Mouse (Mus musculus) urinary bladder, adult 18-20 months (tissue): ENCODE results near the gene Polrmt.
"Not testable (repeated sequence)": the region's sequence is repeated elsewhere in the genome, so short reads cannot be mapped to it uniquely, and the experiment has no call there.

ENCODE experiments used
- DNase-seq, 2 experiments: peaks; one replicate each; pipeline ENCODE4 v3.0.0; 2022; ENCODE audit warnings: low spot score in 2 of 2, mixed read lengths in 2 of 2

Gene Polrmt

DNA sequence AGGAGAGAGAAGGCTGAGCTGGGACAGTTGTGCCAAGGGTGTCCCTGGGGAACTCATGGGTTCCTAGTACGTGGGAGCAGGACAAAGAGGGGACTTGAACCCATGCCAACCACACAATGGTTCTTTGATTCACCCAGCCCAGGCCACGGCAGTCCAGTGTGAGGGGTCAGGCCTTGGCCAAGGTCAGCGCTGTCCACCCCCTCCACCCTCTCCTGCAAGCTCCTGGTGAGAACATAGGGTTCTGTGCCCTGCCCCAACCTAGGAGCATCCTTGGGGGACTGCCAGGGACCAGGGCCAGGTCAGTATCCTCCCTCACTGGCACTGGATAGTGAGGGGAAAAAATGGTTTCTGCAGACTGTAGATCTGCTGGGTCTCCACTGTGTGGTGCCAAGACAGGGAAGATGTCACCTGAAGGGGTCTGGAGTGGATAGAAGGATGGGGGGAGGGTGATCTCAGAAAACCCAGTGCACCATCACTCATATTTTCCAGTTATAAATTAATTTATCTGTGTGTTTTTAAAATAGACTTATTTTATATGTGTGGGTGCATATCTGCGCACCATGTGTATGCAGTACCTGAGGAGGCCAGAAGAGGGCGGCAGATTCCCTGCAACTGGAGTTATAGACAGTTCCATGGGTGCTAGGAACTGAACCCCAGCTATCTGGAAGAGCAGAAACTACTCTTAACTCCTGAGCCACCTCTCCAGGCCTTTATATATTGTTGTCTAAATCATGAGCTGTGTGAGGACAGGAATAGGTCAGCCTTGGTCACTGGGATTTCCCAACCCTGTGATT, 28.3 kb upstream of the Polrmt start:
- DNase-seq: no peak

- DNase-seq: no peak
Observed at GRCm38 (mm10) chr10:79773208-79773607, 26.8 kb upstream of the Polrmt start.

- no peak for DNase-seq
Observed at GRCm38 (mm10) chr10:79772320-79772719, 25.9 kb upstream of the Polrmt start.

- no peak for DNase-seq
Observed at GRCm38 (mm10) chr10:79769329-79769728, 22.9 kb upstream of the Polrmt start.

DNA sequence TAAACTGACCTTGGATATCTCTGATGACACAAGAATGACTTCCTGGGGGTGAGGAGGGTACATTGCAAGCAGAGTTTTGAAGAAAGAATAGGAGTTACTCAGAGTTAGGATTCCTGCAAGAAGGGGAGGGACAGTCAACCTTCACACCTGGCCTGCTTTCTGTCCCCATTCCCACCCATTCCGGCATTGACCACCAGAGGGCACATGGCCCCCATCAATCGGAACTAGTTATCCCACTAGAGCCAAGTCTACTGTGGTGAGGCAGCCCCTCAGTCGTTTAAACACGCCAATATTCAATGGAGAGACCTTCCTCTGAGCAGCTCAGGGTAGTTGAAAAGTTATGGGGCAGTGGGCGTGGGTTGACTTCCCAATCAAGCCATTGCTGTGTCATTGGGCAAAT, 22.0 kb upstream of the Polrmt start:
- peak; percentile 50 to 64 for DNase-seq

GRCm38 (mm10) chr10:79767372-79768244, 21.2 kb upstream of the Polrmt start:
- DNase-seq: peak; percentile 70 to 88

DNA sequence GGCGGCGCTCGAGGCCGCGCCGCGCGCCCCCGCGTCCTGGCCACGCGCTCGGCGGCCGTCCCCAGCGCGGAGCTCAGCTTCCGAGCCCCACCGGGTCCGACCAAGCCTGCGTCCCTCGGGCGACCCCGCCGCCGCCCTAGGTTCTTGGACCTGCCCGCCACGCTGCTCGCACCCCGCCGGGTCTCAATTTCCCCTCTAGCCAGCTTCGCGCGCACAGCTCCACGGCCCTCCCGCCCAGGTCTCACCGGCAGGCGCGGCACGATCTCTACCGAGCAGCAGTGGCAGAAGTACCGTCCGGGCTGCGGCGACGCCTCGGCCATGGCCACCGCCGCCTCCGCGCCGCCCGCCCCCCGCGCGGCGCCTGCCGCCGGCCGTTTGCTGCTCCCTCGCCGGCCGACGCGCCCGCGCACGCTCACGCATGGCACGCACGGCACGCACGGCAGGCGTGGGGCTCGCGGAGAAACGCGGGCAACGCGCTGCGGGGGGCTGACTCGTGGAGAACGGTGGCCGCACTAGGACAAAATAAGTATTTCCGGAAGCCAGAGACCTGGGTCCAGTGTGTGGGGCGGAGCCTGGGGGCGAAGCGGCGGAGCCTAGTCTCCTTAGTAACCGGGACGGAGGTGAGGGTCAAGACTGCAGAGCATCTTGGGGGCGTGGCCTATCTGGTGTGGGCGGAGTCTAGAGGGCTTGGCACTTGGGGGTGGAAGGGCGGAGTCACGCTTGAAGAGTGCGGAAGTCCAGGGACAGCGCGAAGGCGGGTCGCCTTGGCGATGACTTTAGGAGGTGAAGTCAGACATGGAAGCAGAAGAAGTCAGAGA, 20.3 kb upstream of the Polrmt start, which contains the start of gene Rnf126:
TSS of gene Rnf126 (minus strand) at position 445 of the 818 bp plus-strand sequence.
- peak; percentile 99 for DNase-seq

DNA sequence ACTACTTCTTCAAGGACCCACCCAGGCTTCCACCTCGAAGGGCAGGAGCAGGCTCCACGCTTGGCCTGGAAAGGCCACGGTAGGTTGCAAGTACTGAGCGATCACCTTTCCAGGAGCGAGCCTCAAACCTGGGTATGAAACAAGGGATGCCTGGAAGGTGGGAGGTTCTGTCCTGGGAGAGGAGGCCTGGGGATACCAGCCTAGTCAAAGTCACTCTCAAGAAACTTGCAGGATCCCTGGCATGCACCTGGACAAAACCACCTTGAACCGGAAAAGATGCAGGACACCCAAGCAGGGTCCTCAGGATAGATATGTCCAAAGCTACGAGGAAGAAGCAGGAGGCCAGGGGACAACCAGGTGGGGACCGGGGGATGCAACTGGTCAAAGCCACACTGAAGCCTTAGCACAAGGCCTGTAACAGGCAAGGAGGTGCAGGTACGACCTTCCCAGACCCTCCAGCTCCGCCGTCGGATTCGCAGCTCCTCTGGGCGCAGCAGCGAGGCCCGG, 19.7 kb upstream of the Polrmt start:
- peak in 1 of 2 experiments; percentile 52 for DNase-seq

- DNase-seq: no peak
Observed at GRCm38 (mm10) chr10:79765228-79765745, 18.9 kb upstream of the Polrmt start.

- DNase-seq: peak in 1 of 2 experiments; percentile 62
Observed at GRCm38 (mm10) chr10:79764234-79764633, 17.9 kb upstream of the Polrmt start.

DNA sequence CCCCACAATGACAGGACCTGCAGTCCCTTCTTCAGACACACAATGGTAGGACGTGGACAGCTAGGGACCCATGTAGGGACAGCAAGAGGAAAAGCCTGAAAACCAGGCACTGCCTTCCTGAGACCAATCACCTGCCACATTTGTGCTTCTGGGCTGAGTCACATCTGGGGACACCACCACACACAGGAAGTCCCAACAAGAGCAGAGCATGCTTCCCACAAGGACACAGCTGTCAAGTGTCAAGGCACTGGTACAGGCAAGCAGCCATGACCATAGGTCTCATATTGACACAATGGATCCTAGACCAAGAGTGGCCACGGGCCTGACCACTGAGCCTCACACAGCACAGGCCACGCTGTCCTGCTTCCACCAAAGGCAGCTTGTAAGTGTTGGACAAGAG, 16.5 kb upstream of the Polrmt start:
- DNase-seq: no peak

GRCm38 (mm10) chr10:79760603-79761143, 14.3 kb upstream of the Polrmt start:
- DNase-seq: no peak

DNA sequence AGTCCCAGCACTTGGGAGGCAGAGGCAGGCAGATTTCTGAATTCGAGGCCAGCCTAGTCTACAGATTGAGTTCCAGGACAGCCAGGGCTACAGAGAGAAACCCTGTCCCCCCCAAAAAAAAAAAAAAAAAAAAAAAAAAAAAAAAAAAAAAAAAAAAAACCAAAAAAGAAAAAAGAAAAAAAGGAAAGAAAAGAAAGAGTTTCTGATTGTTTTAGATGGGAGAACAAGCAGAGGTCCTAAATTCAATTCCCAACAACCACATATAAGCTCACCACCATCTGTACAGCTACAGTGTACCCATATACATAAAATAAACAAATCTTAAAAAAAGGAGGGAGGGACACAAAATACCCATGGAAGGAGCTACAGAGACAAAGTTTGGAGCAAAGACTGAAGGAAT, 13.3 kb upstream of the Polrmt start:
- not testable (repeated sequence) for DNase-seq

DNA sequence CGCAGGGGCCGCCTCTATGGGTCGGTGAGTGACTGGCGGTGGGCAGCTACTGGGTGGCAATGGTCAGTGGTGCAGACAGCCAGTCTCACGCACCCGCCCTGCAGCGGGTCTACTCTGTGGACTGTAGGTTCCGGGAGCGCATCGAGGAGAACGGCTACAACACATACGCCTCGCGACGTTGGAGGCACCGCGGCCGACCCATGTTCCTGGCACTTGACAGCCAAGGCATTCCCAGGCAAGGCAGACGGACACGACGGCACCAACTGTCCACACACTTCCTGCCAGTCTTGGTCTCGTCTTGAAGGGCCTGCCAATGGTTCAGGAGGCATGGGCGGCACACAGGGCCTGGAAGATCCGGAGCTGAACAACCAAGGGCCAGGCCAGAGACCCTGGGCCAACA, 10.3 kb upstream of the Polrmt start:
- no peak for DNase-seq

GRCm38 (mm10) chr10:79755854-79756253, 9.5 kb upstream of the Polrmt start:
- no peak for DNase-seq

DNA sequence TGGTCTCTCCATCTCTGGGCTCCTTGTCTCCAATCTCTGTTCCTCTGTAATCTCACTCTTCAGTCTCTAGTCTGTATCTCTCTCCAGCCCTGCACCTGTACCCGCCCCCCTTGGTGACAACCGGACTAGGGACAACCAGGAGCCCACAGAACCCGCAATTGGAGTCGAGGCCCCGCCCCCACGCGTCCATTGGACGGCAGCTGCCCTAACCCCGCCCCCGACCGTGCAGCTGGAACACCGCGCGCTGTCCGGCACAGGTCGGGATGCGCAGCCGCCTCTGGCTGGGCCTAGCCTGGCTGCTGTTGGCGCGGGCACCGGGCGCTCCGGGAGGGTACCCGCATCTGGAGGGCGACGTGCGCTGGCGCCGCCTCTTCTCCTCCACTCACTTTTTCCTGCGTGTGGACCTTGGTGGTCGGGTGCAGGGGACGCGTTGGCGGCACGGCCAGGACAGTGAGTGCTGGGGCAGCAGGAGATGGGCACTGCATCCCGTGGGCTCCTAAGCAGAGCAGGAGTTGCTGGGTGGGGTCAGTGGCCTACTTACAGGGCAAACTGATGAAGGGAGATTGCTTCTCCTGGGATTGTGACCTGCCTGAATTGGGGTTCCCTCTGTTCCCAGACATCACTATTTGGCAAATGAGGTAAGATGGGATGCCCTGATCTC, 8.6 kb upstream of the Polrmt start, which contains the start of gene Fgf22:
TSS of gene Fgf22 (plus strand) at position 221 of the 661 bp plus-strand sequence.
- peak in 1 of 2 experiments; percentile 39 for DNase-seq

GRCm38 (mm10) chr10:79748496-79748895, 2.1 kb upstream of the Polrmt start:
- DNase-seq: no peak

DNA sequence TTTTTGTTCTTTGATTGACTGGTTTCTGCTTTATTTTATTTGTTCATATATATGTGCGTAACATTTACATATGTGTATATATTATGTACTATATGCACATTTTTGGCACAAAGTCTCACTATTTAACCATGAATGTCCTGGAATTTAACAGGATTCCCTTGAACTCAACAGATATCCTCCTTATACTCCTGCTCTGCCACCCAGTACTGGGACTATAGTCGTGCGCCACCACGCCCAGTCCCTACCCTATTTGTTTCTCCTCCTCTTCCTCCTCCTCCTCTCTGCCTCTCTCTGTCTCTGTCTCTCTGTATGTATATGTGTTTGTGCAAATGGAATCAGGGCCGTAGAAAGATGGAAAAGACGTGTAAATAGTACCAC, 382 bp upstream of the Polrmt start:
- DNase-seq: no peak

GRCm38 (mm10) chr10:79745411-79745810, 970 bp downstream of the Polrmt start:
- no peak for DNase-seq

DNA sequence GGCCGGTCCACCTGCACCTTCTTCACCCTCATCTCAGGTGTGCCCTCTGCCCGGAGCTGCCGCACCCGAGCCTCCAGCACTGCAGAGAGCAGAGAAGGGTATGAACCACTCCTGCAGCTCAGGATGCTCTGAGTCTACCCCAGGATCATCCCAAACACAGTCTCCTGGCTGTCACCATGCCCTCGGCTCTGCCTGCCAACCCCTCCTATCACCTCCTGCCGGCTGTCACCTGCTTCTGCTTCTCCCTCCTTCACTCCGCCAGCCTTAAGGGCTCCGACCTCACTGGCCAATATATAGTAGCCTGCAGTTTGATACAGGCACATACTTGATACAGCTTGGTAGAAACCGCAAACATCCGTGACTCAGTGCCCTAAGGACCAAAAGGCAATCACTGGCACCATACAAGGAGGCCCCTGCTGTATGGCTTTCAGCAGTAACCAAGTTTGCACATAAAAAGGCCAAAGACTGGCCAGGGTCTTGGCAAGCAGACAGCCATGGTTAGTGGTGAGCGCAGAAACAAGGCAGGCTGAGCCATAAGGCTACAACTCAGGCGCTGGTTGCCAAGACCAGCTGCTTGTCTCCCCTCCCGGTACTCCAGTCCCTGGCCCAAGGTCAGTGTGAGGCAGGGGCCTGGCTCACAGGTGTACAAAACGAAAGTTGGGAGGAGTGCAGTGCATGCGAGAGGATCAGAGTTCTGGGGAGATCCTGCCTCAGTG, 2.6 kb downstream of the Polrmt start:
- no peak for DNase-seq
